Mouse (Mus musculus): ENCODE measurements at regions not wholly inside any gene's neighbourhood (a gene's known extent, or its start where the extent isn't known, plus 50 kb on each side); places are given as distances from the start of the nearest gene placed in this dataset.

DNA sequence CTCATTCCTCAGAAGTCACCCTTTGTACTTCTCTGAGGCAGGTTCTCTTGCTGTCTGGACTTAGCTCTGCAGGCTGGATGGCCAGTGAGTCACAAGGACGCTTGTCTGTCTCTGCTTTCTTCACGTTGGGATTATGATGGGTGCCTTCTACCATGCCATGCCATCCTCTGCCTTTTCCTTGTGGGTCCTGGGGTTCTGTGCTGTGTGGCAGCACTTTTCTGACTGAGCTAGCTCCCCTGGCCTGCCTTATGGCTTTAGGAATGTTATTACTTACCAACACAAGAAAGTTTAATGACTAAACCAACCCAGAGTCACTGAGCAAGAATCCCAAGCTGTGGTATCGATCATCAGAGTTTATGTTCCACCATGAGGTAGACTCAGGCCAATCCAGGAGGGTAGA, 280.7 kb downstream of the Gm49356 start:
- DNase-seq (ENCODE audit: low read depth, low spot score): no peak

DNA sequence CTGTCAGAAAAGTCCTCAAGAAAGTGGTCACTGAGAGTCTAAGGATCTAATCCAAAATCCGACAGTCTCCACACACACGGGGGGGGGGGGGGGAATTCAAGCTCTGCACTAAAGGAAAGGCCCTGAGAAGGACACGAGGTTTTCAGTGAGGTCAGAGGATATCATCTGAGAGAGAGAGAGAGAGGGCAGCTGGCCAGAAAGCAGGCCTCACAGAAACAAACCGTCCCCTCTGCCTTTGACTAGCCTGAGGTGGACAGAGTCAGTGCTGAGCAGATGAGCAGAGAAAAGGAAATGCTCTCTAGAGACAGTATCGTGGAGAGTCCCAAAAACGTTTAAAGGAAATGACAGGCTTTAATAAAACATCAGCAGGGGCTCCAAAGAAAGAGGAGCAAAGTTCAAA, 282.0 kb downstream of the Gm49356 start:
- no peak for DNase-seq (ENCODE audit: low read depth, low spot score)

DNA sequence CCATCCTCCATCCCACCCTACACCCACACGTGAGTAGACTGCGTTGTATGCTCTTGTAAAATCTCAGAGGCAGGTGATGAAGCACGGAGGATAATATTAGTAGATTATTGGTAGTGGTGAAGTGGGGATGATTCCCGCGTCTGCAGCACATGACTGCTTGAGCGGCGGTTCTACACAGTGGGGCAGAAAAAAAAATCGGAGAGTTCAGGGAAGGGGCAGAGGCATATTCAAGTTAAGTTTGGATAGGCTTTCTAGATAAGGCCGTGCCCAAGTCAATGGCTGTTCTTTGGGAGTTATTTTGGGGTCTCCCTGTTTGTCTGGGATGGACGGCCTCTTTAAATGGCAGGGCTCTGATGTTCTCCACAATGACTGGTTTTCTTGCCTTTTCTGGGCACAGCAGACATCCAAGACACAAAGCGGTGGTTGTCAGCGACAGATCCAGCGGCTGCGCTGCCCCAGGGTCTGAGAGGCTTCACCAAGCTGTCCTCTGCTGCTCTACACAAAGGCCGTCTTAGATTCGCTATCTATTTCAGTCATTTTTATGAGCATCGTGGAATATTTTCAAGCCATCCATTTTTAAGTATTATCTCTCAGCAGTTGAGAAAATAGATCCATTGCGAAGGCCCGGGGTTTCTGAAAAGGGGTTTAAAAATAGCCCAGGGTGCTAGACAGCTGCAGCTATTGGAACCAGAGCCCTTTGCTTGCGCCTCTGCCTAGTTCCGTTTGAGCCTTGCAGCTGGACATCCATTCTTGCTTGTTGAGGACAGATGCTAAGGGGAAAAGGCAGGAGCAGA, 284.6 kb downstream of the Gm49356 start:
- DNase-seq (ENCODE audit: low read depth, low spot score): no peak

DNA sequence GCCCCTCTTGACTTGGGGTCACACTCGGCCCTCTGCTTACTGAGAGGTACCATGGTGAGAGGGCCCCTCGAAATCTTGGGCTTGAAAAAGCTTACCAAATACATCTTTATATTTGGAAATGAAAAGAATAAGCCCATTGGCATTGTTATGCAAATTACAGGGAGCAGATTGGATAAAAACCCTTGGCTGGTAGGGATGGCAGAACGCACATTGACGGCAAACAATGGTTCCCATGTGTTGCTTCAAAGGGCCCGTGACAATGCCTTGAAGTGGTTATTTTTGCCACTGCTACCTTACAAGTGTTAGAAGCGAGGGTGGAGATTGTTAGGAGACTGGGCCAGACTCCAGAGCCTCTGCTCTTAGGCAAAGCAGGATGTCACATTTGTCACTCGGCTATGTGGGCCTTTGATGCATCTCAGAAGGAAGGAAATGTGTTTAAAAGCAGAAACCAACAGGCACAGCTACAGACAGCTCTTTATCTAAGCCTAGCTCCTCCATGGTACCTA, 285.2 kb downstream of the Gm49356 start:
- peak; percentile 33 for DNase-seq (ENCODE audit: low read depth, low spot score)

DNA sequence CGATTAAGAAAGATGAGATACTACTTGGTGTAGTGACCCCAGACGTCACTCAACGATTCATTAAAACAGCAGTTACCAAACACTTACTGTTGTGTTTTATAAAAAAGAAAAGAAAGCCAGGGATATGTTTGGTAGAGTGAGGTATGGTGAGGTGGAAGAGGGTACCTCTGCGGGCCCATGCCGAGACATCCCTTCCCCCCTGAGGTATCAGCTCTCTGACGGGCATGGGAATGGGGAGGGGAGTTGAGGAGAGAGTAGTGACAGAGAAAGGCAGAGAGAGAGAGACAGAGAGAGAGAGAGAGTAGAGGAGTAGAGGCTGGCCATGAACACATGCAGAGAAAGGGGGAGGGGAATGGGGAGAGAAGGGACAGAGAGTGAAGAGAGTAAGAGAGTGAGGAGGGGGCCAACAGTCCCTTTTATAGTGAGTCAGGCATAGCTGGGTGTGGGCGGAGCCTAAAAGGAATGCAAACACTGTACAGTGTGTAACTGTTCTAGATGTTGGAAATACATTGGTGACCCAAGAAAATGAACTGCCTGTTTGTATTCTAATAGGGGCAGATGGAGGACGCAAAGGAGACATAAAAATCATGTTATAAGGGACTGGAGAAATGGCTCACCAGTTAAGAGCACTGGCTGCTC, 285.9 kb downstream of the Gm49356 start:
- DNase-seq (ENCODE audit: low read depth, low spot score): no peak

DNA sequence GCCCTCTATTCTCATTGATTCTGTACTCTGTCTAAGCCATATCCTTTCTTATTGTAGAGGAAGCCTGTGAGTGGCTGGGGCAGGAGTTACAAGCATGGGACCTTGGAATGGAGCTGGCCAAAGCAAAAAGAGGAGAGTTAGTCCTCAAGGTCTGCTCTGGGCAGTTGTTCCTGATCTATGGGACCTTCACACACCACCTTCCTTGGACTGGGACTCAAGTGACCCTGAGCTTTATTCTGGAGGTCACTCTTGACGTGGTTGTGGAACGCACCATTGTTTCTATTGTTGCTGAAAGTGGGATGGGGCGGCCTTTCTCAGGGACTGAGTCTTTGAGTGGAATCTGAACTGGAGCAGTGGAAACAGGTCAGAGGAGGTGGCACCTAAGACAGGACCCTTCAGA, 291.0 kb downstream of the Gm49356 start:
- no peak for DNase-seq (ENCODE audit: low read depth, low spot score)

DNA sequence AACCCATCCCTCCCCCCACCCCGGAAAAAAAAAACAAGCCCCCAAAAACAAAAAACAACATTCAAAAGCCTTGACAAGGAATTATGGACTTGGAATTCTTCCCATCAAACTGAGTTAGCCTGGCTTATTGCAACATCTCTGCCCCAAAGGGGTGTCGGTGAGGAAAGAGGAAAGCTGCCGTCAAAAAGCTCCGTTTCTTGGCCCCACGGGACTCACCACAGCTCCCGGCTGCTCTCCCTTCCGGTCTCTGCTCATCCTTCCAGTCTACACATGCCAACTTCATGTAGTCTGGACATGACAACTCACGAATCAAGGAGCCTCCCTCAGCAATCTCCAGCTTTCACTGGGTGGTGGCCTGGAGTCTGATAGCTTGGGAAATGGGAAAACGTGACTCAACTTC, 295.4 kb downstream of the Gm49356 start:
- DNase-seq (ENCODE audit: low read depth, low spot score): no peak

DNA sequence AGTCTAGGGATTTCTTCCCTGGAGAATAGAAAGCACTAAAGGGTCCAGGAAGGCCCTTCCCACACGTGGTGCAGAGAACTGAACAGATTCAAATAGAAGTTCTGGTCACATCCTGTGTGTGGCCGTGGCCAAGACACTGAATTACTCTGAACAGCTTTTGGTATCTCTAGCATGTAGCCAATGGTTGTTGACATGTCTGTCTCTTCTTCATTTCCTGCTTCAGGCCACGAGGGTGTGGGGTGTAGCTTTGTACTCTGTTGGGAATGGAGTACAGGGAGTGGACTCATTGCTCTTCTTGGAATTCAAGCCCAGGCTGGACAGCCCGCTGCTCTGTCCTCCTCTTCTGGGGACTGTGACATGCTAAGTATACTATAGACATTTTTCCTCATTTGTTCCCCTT, 298.5 kb downstream of the Gm49356 start:
- no peak for DNase-seq (ENCODE audit: low read depth, low spot score)

DNA sequence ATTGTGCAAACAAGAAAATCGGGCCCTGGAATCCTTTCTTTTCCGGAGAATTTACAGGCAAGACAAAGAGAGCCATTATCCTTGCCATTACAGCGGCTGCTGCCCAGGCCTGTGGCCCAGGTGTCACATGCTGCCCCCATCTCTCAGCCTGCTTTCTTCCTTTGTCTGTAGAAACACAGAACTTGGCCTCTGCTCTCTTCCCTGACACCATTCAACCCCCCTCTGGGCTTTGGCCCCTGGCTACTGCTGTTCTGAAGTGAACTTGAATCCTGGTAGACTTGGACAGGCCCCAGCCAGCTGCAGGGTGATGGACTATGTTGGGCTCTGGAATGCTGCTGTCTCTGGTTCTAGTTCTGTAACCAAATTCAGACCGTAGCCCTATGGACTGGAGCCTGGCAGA, 299.3 kb downstream of the Gm49356 start:
- no peak for DNase-seq (ENCODE audit: low read depth, low spot score)

DNA sequence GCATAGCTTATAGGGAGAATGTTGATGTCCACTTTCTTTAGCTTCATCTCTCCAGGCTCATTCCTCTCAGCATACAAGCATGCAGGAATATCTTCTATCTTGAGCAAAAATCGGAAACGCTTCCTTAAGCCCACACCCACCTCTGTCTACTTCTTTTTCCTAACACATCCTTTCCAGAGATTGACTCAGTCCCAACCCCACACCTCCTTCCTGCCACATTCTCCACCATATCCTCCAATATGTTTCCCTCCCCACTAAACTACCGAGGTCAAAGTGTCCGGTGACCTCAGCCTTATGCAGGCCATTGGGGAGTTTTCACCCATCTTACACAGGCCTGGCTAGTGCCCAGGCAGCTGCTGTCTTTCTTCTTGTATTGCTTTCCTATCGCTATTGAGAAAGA, 301.4 kb downstream of the Gm49356 start:
- DNase-seq (ENCODE audit: low read depth, low spot score): no peak

DNA sequence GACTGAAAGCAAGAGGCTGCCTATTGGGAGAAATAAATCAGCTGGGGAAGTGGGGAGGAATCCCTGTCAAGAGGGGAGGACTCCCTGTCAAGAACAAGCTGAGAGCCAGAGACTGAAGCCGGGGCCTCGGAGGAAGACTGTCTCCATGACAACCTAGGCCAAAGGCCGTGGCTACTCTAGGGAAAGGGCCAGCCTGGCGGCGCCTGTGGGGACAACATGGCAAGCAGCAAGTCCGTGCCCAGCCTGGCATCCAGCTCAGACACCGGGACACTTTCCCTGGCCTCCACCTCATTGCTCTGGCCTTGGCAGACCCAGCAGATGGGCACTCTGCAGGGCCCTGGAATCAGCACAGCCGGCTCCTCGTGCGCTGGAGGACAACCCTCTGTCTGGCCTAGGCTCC, 305.3 kb downstream of the Gm49356 start:
- no peak for DNase-seq (ENCODE audit: low read depth, low spot score)

DNA sequence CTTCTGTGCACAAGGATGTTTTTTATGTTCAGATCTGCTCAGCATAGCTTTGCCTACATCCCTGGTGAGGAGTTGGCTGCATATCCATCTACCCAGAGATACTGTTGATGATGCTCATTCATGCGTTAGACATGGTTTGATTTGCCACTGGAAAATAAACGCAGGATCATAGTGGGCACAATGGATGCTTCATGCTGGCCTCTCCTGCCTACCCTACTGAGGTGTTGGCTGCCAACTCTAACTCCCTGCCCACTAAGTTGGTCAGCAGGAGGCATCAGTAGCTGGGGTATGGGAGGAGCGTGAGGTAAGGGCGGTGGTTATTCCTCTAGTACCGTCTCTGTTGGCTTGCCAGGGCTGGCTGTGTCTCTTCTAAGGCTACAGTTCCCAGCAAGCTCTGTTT, 307.3 kb downstream of the Gm49356 start:
- DNase-seq (ENCODE audit: low read depth, low spot score): no peak

DNA sequence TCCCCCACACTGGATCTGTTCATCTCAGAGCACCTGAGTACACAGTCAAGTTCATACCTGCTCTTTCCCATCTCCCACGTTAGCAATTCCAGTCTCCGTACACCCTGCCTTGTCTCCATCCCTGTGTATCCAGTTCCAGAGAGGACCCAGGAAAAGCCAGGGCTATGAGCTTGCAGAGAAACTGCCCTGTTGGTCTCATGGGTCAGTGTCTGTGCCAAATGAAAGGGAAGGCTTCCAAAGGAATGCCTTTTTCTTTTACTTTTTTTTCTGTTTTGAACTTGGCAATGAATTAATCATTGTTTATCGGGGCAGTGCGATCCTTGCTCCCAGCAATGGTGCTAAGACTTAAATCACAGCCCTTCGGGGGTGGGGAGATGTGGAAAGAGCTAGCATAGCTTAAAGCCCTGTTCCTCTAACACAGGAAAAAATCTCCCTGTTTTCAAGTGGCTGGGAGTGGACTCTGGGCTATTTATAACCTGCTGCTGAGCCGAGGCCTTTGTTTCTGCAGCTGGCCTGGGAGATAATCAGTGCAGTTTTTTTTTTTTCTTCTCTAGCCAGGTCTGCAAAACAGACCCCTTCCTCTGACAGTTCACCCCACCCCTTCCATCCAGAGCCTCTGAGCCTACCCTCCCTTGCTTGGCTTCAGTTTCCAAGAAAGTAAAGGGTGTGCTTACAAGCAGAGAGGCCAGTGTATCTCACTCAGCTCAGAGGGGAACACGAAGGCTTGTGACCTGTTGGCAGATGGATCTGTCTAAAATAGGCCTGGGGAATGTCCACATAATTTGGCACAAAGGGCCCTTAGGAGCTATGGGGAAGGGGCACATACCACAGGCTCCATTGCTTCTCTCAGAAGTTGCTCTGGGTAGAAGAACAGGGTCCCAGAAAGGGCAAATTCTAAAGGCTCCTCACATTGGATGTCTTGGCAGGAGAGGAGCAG, 308.6 kb downstream of the Gm49356 start:
- DNase-seq (ENCODE audit: low read depth, low spot score): no peak

DNA sequence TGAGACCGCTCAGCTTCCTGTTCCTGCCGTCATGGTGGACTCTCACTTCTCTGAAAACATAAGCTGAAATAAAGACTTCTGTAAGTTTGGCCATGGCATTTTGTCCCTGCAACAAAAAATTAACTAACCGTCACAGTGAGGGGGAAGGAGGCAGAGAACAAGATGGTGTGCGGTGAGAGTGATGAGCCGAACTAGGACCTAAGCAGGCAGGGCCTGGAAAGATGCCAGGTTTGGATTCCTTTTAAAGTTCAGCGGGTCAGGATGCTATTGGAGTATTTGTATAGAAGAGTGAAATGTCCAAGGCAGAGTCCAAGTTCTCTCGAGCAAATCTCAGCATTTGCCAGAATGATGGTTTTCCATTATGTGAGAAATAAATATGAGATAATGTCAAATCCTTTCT, 312.3 kb downstream of the Gm49356 start:
- DNase-seq (ENCODE audit: low read depth, low spot score): no peak

DNA sequence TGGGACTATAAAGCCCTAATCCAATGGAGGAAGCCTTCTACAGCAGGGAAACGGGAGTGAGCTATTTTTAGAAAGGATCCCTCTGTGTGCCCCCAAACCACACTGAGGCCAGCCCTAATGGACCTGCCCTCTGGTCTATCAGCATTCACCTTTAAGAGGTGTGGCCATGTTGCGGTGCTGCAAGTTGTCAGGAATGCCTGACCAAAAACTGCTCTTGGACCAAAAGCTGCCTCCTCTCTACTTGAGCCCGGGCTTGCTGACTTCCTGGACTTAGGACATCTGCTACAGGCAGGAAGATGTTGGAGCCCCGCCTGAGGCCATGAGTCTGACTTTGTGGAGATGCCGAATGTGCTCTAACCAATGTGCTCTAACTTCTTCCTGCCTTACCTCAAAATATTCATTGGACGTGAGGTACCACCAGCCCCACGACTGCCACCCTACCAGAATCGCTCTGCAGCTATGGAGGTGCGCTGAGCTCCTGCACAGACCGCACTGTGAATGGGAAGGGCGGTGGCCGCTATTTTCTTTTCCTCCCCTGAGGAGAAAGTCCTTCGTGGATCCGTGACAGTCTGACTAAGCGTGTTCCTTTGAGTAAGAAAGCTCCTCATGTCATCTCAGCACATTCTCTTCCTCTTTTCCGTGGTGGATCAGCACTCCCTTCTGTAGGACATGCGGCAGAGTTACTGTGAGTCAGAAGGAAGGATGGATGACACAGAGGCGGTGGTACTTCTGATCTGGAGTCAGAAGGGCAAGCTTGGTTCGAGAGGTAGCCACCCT, 313.0 kb downstream of the Gm49356 start:
- no peak for DNase-seq (ENCODE audit: low read depth, low spot score)

DNA sequence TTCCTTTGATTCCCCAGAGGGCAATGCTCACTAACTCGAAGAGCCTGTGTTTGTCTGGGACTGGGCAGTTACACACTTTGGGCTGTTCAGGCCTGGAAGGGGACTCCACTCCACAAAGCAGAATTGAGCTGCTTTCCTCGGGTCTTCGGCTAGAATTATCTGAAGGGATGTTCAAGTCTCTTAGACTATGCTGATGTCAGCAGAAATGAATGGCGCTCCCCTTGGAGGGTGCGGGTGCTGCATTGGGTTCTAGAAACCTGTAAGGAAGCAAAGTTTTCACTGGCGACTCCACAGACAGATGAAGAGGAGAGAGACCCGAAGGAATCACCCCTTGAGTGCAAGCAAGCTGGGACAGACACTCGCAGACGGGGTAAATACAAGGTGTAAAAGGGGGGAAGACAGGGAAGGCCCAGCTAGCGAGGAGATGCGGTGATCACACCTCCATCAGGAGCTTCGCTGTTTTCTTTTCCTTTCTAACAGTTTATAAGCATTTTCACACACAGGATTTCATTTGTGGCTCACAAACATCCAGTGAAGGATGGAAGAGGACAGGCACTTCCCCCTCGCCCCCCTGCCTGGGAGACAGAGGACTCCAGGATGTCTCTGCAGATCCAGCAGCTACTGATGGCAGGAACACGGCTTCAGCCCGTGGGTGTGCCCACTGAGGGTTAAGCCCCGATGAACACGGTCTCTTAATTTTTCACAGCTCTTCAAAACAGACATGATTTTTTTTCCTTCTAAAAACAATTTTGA, 314.2 kb downstream of the Gm49356 start:
- DNase-seq (ENCODE audit: low read depth, low spot score): no peak

DNA sequence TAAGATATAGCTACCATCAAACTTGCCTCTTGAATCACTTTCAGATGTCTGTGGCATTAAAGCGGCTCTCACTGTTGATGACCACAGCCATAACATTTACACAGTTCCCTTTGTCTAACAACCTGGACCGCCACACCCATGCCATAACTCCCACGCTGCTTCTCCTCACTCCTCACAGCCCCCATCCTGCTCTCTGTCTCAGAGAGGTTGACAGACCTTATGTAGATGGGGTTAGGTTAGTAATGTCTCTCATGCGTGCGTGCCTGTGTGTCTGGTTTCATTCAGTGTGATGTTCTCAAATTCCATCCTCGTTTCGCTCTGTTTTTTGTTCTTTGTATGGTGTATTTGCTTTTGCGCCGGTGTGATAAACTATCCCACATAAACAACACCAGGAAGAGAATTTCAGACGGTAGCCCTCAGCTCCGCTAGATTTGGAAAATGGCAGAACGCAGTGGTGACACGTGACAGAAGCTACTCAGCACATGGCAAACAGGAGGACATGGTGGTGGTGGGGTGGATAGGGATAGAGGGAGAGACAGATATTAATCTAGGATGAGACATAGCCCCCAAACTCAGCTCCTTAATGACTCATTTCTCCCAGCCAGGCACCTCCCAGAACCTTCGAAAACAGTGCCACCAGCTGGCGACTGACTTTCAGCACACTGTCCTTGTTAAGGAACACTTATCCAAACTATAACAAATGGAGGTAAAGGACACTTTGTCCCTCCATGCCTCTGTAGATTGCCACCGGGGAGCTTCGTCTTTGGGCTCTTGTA, 314.9 kb downstream of the Gm49356 start:
- no peak for DNase-seq (ENCODE audit: low read depth, low spot score)

DNA sequence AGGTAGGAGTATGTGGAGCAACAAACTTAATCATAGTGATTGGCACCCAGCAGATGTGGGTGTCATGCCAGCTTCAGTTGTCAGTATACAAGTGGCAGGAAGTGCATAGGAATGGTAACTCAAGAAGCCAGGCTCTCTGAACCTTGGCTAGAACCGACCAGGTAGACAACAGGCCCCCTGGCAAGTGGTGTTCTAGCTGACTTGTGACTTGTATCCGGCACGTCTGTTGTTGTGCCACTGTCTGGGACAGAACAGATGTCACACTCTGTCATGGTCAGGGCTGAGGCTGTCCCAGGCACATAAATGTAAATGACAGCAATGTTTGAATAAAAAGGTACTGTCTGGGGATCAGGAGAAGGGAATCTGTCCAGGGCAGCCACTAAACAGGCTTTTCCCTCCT, 316.0 kb downstream of the Gm49356 start:
- DNase-seq (ENCODE audit: low read depth, low spot score): no peak

DNA sequence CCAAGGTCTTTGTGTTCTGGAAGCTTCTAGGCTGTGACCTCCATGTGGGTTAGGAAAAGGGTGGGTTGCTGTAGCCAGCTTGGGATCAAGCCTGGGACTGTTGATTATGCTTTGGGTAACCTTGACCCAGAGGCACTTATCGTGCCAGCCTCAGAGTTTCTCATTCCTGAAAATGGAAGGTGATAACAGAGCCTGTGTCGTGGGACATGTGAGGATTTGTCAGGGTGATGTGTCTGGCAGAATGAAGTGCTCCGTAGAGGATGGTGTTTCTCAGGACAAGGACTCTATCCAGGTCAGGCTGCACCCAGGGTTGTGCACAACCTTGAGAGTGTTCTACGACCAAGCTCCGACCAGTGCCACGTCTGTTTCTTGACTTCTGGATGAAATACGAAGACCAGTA, 316.4 kb downstream of the Gm49356 start:
- DNase-seq (ENCODE audit: low read depth, low spot score): no peak

DNA sequence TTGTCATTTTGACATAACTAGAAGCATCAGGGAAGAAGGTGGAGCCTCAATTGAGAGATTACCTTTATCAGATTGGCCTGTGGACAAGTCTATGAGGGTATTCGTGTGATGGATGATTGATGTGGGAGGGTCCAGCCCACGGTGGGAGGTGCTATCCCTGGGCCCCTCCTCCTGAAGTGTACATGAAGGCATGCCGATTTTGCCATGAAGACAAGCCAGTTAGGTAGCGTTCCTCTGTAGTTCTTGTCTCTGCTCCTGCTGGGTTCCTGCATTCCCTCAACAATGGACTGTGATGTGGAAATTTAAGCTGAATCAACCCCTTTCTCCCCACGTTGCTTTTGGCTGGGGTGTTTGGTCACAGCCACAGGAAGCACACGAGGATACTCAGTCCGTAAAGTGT, 317.5 kb downstream of the Gm49356 start:
- no peak for DNase-seq (ENCODE audit: low read depth, low spot score)

Measured in CD4-positive helper T cell, adult 2 months (primary cell).